ENCODE assay signal across 8 mouse cellular contexts in genomic region chr17:35866911-35867890, GRCm38 (mm10). TPM values are rescaled to one million over a fixed set of nuclear protein-coding genes. Genes with fewer than 3 reads are reported as not detected.
A peak's percentile ranks its signal among the peaks of the same experiment; 100 is the strongest.
DNase-seq lines count a peak whose midpoint lies in the region; ATAC-seq and TF ChIP-seq lines count a peak whose summit lies in the region.

No protein-coding gene starts in this region.

- peak overlapping the region; percentile 73 for H3K4me3 ChIP-seq in layer of hippocampus, adult 2 months
- peak overlapping the region; percentile 69 for H3K4me3 ChIP-seq in heart, embryonic 16.5 days (ENCODE audit: low read length)
- peak overlapping the region; percentile 60 for H3K4me3 ChIP-seq in limb, embryonic 11.5 days (ENCODE audit: low read depth, low read length)
- peak overlapping the region; percentile 60 for H3K4me3 ChIP-seq in midbrain, embryonic 12.5 days
- H3K4me3 ChIP-seq in stomach, postnatal 0 days (ENCODE audit: low read depth, low read length), result peak overlapping the region; percentile 60

- DNase-seq in layer of hippocampus, adult 2 months (ENCODE audit: low spot score in 2 of 2), result no peak
- no peak for DNase-seq in layer of hippocampus, postnatal 36 days
- DNase-seq in embryo, embryonic 10.5 days (ENCODE audit: low spot score), result peak; percentile 58
- DNase-seq in limb, embryonic 11.5 days (ENCODE audit: low spot score), result peak; percentile 49
- no peak for DNase-seq in stomach, postnatal 0 days (ENCODE audit: low spot score)
- no peak for DNase-seq in ovary, postnatal 14 days (ENCODE audit: low spot score)

- no peaks in the 10 kb centered on the region for H3K27me3 ChIP-seq in heart, embryonic 16.5 days (ENCODE audit: control insufficient read depth, insufficient read depth, low read length)
- no peaks in the 10 kb centered on the region for H3K27me3 ChIP-seq in limb, embryonic 11.5 days (ENCODE audit: control insufficient read depth, insufficient read depth, low read length)
- no peaks in the 10 kb centered on the region for H3K27me3 ChIP-seq in midbrain, embryonic 12.5 days
- H3K27me3 ChIP-seq in stomach, postnatal 0 days (ENCODE audit: control insufficient read depth, insufficient read depth, low read length), result no peaks in the 10 kb centered on the region

- no peak for ATAC-seq in heart, embryonic 16.5 days (replicated peaks; ENCODE audit: extremely low read depth, insufficient read depth, low FRiP score)
- ATAC-seq in limb, embryonic 11.5 days (ENCODE audit: insufficient number of reproducible peaks, low FRiP score, low TSS enrichment, low read depth), result no peak
- no peak for ATAC-seq in midbrain, embryonic 12.5 days (ENCODE audit: low FRiP score, low read depth)
- no peak for ATAC-seq in stomach, postnatal 0 days (ENCODE audit: low FRiP score, low TSS enrichment)

- peak overlapping the region; percentile 73 for H3K9ac ChIP-seq in heart, embryonic 16.5 days (ENCODE audit: low read length)
- peak overlapping the region; percentile 87 for H3K9ac ChIP-seq in limb, embryonic 11.5 days (ENCODE audit: low read length)
- H3K9ac ChIP-seq in midbrain, embryonic 12.5 days (replicated peaks), result peak overlapping the region; percentile 92
- peak overlapping the region; percentile 77 for H3K9ac ChIP-seq in stomach, postnatal 0 days (ENCODE audit: low read length)

- peaks cover 40% of the 10 kb centered on the region for H3K4me1 ChIP-seq in heart, embryonic 16.5 days (ENCODE audit: control insufficient read depth, insufficient read depth, low read length)
- peaks cover 38% of the 10 kb centered on the region for H3K4me1 ChIP-seq in limb, embryonic 11.5 days (ENCODE audit: control insufficient read depth, insufficient read depth, low read length)
- H3K4me1 ChIP-seq in midbrain, embryonic 12.5 days, result peaks cover 54% of the 10 kb centered on the region
- H3K4me1 ChIP-seq in stomach, postnatal 0 days (replicated peaks; ENCODE audit: control insufficient read depth, insufficient read depth), result peaks cover 3% of the 10 kb centered on the region; the same call in 1 of the 2 replicates

- peaks cover 3% of the 10 kb centered on the region; the same call in 1 of the 2 replicates for H3K9me3 ChIP-seq in heart, embryonic 16.5 days (replicated peaks; ENCODE audit: control insufficient read depth, low read length)
- H3K9me3 ChIP-seq in limb, embryonic 11.5 days (ENCODE audit: control insufficient read depth, low read length), result peaks cover 3% of the 10 kb centered on the region; the same call in 1 of the 2 replicates
- H3K9me3 ChIP-seq in midbrain, embryonic 12.5 days, result 0 out of 2 replicates have a peak, but pooled peaks cover 5% of the 10 kb centered on the region
- H3K9me3 ChIP-seq in stomach, postnatal 0 days (ENCODE audit: control insufficient read depth, low read length), result no peaks in the 10 kb centered on the region

- WGBS in heart, embryonic 16.5 days, result 6% methylated on average over 26 of the region's 26 CpGs
- 11% methylated on average over 26 of the region's 26 CpGs for WGBS in limb, embryonic 11.5 days
- WGBS in midbrain, embryonic 12.5 days, result 7% methylated on average over 26 of the region's 26 CpGs
- 12% methylated on average over 26 of the region's 26 CpGs for WGBS in stomach, postnatal 0 days

- TF ChIP-seq EP300 in stomach, postnatal 0 days (optimal IDR thresholded peaks at IDR 0.05), result no peak

- peak; percentile 54 for TF ChIP-seq CTCF in layer of hippocampus, adult 2 months (conservative IDR thresholded peaks at IDR 0.05)
- peak; percentile 47 for TF ChIP-seq CTCF in stomach, postnatal 0 days (IDR thresholded peaks at IDR 0.05; ENCODE audit: low read depth)

- peaks cover 8% of the 10 kb centered on the region for H3K36me3 ChIP-seq in heart, embryonic 16.5 days (ENCODE audit: control insufficient read depth, insufficient read depth)
- H3K36me3 ChIP-seq in limb, embryonic 11.5 days (ENCODE audit: control insufficient read depth, insufficient read depth, low read length), result peaks cover 6% of the 10 kb centered on the region; the same call in 1 of the 2 replicates
- H3K36me3 ChIP-seq in midbrain, embryonic 12.5 days, result peaks cover 26% of the 10 kb centered on the region
- no peaks in the 10 kb centered on the region for H3K36me3 ChIP-seq in stomach, postnatal 0 days (ENCODE audit: control insufficient read depth, insufficient read depth, low read length)

- H3K4me2 ChIP-seq in heart, embryonic 16.5 days (ENCODE audit: low read depth, low read length), result peak overlapping the region; percentile 83
- H3K4me2 ChIP-seq in limb, embryonic 11.5 days (ENCODE audit: low read depth, severe bottlenecking), result peak overlapping the region; percentile 88
- H3K4me2 ChIP-seq in midbrain, embryonic 12.5 days (replicated peaks), result peak overlapping the region; percentile 100
- H3K4me2 ChIP-seq in stomach, postnatal 0 days (replicated peaks; ENCODE audit: low read depth), result peak overlapping the region; percentile 85

- H3K27ac ChIP-seq in layer of hippocampus, adult 2 months, result peak overlapping the region; percentile 88
- peak overlapping the region; percentile 96 for H3K27ac ChIP-seq in heart, embryonic 16.5 days (ENCODE audit: low read length)
- peak overlapping the region; percentile 90 for H3K27ac ChIP-seq in limb, embryonic 11.5 days (replicated peaks; ENCODE audit: low read depth, low read length)
- peak overlapping the region; percentile 99 for H3K27ac ChIP-seq in midbrain, embryonic 12.5 days (replicated peaks)
- peak overlapping the region; percentile 94 for H3K27ac ChIP-seq in stomach, postnatal 0 days (replicated peaks)

RNA-seq across cellular contexts. Expression of gene Ppp1r18, which starts 1.8 kb away (rescaled TPM):
- total RNA-seq in layer of hippocampus, adult 2 months (2021), result 1 to 10 TPM; 8.7 to 9.8 TPM
- 1 to 10 TPM; 7.4 to 9.5 TPM for total RNA-seq in layer of hippocampus, postnatal 36 days (2021)
- polyA plus RNA-seq in heart, embryonic 16.5 days (2015; fragmentation: Nextera tagmentation; extraction: Ambion mirVana), result 19.6 and 20.1 TPM in 2 replicates
- polyA plus RNA-seq in limb, embryonic 11.5 days (2014; fragmentation: Nextera tagmentation; extraction: Ambion mirVana), result 22.9 and 25.6 TPM in 2 replicates
- 27.7 and 27.9 TPM in 2 replicates for polyA plus RNA-seq in midbrain, embryonic 12.5 days (2016; fragmentation: Nextera tagmentation; extraction: Ambion mirVana)
- polyA plus RNA-seq in stomach, postnatal 0 days (2015; fragmentation: Nextera tagmentation; extraction: Ambion mirVana), result 15.3 and 16.6 TPM in 2 replicates

RNA-seq across cellular contexts. Expression of gene Nrm, which starts 6.1 kb away (rescaled TPM):
- total RNA-seq in layer of hippocampus, adult 2 months (2021), result 1 to 10 TPM; 1.7 to 1.8 TPM
- total RNA-seq in layer of hippocampus, postnatal 36 days (2021), result 1 to 10 TPM; 1.5 to 2.2 TPM
- 45.9 and 46.9 TPM in 2 replicates for polyA plus RNA-seq in heart, embryonic 16.5 days (2015; fragmentation: Nextera tagmentation; extraction: Ambion mirVana)
- 55.6 and 56.4 TPM in 2 replicates for polyA plus RNA-seq in limb, embryonic 11.5 days (2014; fragmentation: Nextera tagmentation; extraction: Ambion mirVana)
- polyA plus RNA-seq in midbrain, embryonic 12.5 days (2016; fragmentation: Nextera tagmentation; extraction: Ambion mirVana), result 48.5 and 48.6 TPM in 2 replicates
- 27.3 and 27.4 TPM in 2 replicates for polyA plus RNA-seq in stomach, postnatal 0 days (2015; fragmentation: Nextera tagmentation; extraction: Ambion mirVana)

RNA-seq across cellular contexts. Expression of gene Dhx16, which starts 12.4 kb away (rescaled TPM):
- total RNA-seq in layer of hippocampus, adult 2 months (2021), result 10 to 100 TPM; 28.1 to 31.3 TPM
- 10 to 100 TPM; 32.0 to 37.4 TPM for total RNA-seq in layer of hippocampus, postnatal 36 days (2021)
- polyA plus RNA-seq in heart, embryonic 16.5 days (2015; fragmentation: Nextera tagmentation; extraction: Ambion mirVana), result 27.4 and 29.2 TPM in 2 replicates
- polyA plus RNA-seq in limb, embryonic 11.5 days (2014; fragmentation: Nextera tagmentation; extraction: Ambion mirVana), result 46.5 and 51.2 TPM in 2 replicates
- polyA plus RNA-seq in midbrain, embryonic 12.5 days (2016; fragmentation: Nextera tagmentation; extraction: Ambion mirVana), result 47.8 and 48.2 TPM in 2 replicates
- 14.2 and 19.3 TPM in 2 replicates for polyA plus RNA-seq in stomach, postnatal 0 days (2015; fragmentation: Nextera tagmentation; extraction: Ambion mirVana)

RNA-seq across cellular contexts. Expression of gene Mdc1, which starts 25.9 kb away (rescaled TPM):
- 10 to 100 TPM; 16.9 to 18.4 TPM for total RNA-seq in layer of hippocampus, adult 2 months (2021)
- 10 to 100 TPM; 13.1 to 19.5 TPM for total RNA-seq in layer of hippocampus, postnatal 36 days (2021)
- 14.7 and 15.0 TPM in 2 replicates for polyA plus RNA-seq in heart, embryonic 16.5 days (2015; fragmentation: Nextera tagmentation; extraction: Ambion mirVana)
- polyA plus RNA-seq in limb, embryonic 11.5 days (2014; fragmentation: Nextera tagmentation; extraction: Ambion mirVana), result 20.7 and 23.5 TPM in 2 replicates
- 19.1 and 20.3 TPM in 2 replicates for polyA plus RNA-seq in midbrain, embryonic 12.5 days (2016; fragmentation: Nextera tagmentation; extraction: Ambion mirVana)
- 2.1 and 2.2 TPM in 2 replicates for polyA plus RNA-seq in stomach, postnatal 0 days (2015; fragmentation: Nextera tagmentation; extraction: Ambion mirVana)

RNA-seq across cellular contexts. Expression of gene Tubb5, which starts 29.1 kb away (rescaled TPM):
- total RNA-seq in layer of hippocampus, adult 2 months (2021), result 100 to 1,000 TPM; 355 to 363 TPM
- 100 to 1,000 TPM; 360 to 381 TPM for total RNA-seq in layer of hippocampus, postnatal 36 days (2021)
- 634 and 654 TPM in 2 replicates for polyA plus RNA-seq in heart, embryonic 16.5 days (2015; fragmentation: Nextera tagmentation; extraction: Ambion mirVana)
- polyA plus RNA-seq in limb, embryonic 11.5 days (2014; fragmentation: Nextera tagmentation; extraction: Ambion mirVana), result 1,416 and 1,443 TPM in 2 replicates
- polyA plus RNA-seq in midbrain, embryonic 12.5 days (2016; fragmentation: Nextera tagmentation; extraction: Ambion mirVana), result 1,535 and 1,561 TPM in 2 replicates
- polyA plus RNA-seq in stomach, postnatal 0 days (2015; fragmentation: Nextera tagmentation; extraction: Ambion mirVana), result 251 and 296 TPM in 2 replicates

Comparison
In these comparisons a context has a peak if more than half of its experiments do, and no peak if none do; other contexts are left out.
1. DNase-seq: peak in embryo, embryonic 10.5 days (single experiment) and limb, embryonic 11.5 days (single experiment); none in layer of hippocampus, adult 2 months (0 of 2), layer of hippocampus, postnatal 36 days (0 of 2), stomach, postnatal 0 days (single experiment) and ovary, postnatal 14 days (single experiment).
2. Peak in every context shown above with its lines, with median percentiles within 50 percentile points of each other: H3K27ac ChIP-seq, H3K4me3 ChIP-seq, H3K4me2 ChIP-seq and H3K9ac ChIP-seq.